Mouse (Mus musculus) heart, postnatal 0 days (tissue): ENCODE results near the gene Csnk1d. TPM values are rescaled to one million over a fixed set of nuclear protein-coding genes. Genes with fewer than 3 reads are reported as not detected.

Source experiments
- ATAC-seq: fragments of 200-750 bp; cut with Nextera tagmentation; 2 replicates; pipeline ENCODE4 v1.8.0; 2017; ENCODE audit warnings: low read depth, moderate number of reproducible peaks, moderate library complexity; ENCODE audit not compliant: insufficient read depth
- DNase-seq: peaks from one replicate; pipeline ENCODE4 v3.0.0-alpha.2; 2016; ENCODE audit warnings: low spot score
- H3K27ac ChIP-seq: fragments of 300-500 bp; sonication (generic); 2 replicates; pipeline ENCODE4 v1.5.1; 2014; ENCODE audit warnings: low read depth, mild to moderate bottlenecking
- H3K27me3 ChIP-seq: fragments of 300-500 bp; sonication (generic); 2 replicates; pipeline ENCODE4 v1.6.1; 2014; ENCODE audit warnings: low read length, mixed read lengths; ENCODE audit not compliant: control insufficient read depth, insufficient read depth
- H3K36me3 ChIP-seq: fragments of 300-500 bp; sonication (generic); replicated peaks from 2 replicates; pipeline ENCODE4 v1.6.1; 2014; ENCODE audit warnings: low read length, mixed read lengths; ENCODE audit not compliant: control insufficient read depth, insufficient read depth
- H3K4me1 ChIP-seq: fragments of 300-500 bp; sonication (generic); 2 replicates; pipeline ENCODE4 v1.6.1; 2014; ENCODE audit warnings: antibody characterized with exemption; ENCODE audit not compliant: control insufficient read depth, insufficient read depth
- H3K4me2 ChIP-seq: fragments of 300-500 bp; sonication (generic); 2 replicates; pipeline ENCODE4 v1.6.1; 2014; ENCODE audit warnings: low read depth, mild to moderate bottlenecking, low read length, moderate library complexity
- H3K4me3 ChIP-seq: fragments of 300-500 bp; sonication (generic); 2 replicates; pipeline ENCODE4 v1.5.1; 2014; ENCODE audit warnings: low read depth, low read length
- H3K9ac ChIP-seq: fragments of 300-500 bp; sonication (generic); replicated peaks from 2 replicates; pipeline ENCODE4 v1.6.1; 2014; ENCODE audit warnings: low read depth, low read length, mixed read lengths
- H3K9me3 ChIP-seq: fragments of 300-500 bp; sonication (generic); replicated peaks from 2 replicates; pipeline ENCODE4 v1.6.1; 2016; ENCODE audit warnings: low read length; ENCODE audit not compliant: control insufficient read depth
- CTCF ChIP-seq: IDR thresholded peaks from 2 replicates; pipeline ENCODE4 v1.5.1; 2016; ENCODE audit warnings: antibody characterized with exemption, control low read depth, low read depth
- EP300 ChIP-seq: IDR thresholded peaks from 2 replicates; pipeline ENCODE4 v1.6.1; 2016; ENCODE audit warnings: antibody characterized with exemption, low read depth
- WGBS: fragments of 180-500 bp; shearing (Covaris S2); extraction: QIAGEN DNeasy Blood & Tissue Kit; methylation state at CpG from one replicate; pipeline ENCODE4 v1.1.7; 2014; 5-methylcytosine and 5-hydroxymethylcytosine counted together
- polyA plus RNA-seq: library from polyadenylated mRNA; unstranded; fragments of >200 nt; fragmentation: Nextera tagmentation; extraction: Ambion mirVana; gene quantifications from 2 replicates; pipeline ENCODE4 v1.2.1, GENCODE M21; 2015
- total RNA-seq: library from RNA; depleted of rRNA; stranded (reverse); fragments of >200 nt; gene quantifications from 2 replicates; pipeline ENCODE4 v1.2.3, GENCODE M21; 2014; ENCODE audit warnings: low replicate concordance

Gene Csnk1d
- total and polyA plus RNA-seq, 2 experiments from 2014 or later = 46.7 to 51.9 TPM

DNA sequence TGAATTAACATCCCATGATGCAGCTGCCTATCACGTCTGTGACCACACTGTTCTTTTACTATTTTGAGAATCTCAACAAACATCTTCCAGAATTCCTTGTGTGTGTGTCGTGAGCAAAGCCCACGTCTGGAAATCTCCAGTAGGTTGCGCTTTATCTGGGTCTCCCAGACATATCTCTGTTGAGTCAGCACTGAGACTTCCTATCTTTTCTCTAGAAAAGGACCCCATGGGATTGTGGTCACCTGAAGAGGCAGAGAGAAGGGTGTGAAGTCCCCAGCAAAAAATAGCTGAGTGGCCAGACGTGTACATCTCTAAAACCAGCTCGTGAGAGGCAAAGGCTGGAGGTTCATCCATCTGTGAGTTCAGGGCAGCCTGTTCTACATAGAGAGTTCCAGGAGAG is 33.0 kb upstream of the Csnk1d start:
- TF ChIP-seq EP300 (no peak), CTCF (no peak)
- 36% methylated on average over 6 of the region's 6 CpGs for WGBS
- H3K4me1 ChIP-seq = no peaks in the 10 kb centered on the region

DNA sequence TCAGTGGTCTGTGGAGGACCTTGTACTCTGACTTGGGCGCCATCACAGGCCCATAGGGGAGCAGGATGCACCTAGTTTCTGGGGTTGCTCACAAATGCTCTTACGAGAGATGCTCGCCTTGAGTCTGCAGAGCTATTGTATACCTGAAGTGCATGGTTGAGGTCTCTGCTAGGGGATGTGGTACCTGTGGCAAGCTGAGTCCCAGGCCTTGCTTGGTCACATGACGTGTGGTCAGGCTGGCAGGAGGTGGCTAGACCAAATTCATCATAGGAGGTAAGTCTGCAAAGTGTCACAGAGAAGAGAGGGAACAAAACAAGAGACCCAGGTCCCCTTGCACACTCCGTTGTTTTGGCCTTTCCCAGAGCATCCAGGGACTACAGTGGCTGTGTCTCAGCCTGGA is 28.4 kb upstream of the Csnk1d start:
- no peak for TF ChIP-seq CTCF
- TF ChIP-seq EP300 = no peak
- H3K4me3 ChIP-seq = no peak overlapping the region
- no peak for DNase-seq
- H3K4me2 ChIP-seq = no peak overlapping the region
- WGBS = 77% methylated on average over 5 of the region's 5 CpGs
- no peak overlapping the region for H3K9ac ChIP-seq
- no peak for ATAC-seq
- H3K9me3 ChIP-seq = no peaks in the 10 kb centered on the region
- H3K27ac ChIP-seq = no peak overlapping the region
- H3K27me3 ChIP-seq = no peaks in the 10 kb centered on the region
- H3K36me3 ChIP-seq = no peaks in the 10 kb centered on the region
- no peaks in the 10 kb centered on the region for H3K4me1 ChIP-seq

More for the DNA sequence above, 33.0 kb upstream of the Csnk1d start:
- Histone ChIP-seq H3K27ac (no peak overlapping the region), H3K9ac (no peak overlapping the region), H3K27me3 (no peaks in the 10 kb centered on the region), H3K4me2 (no peak overlapping the region), H3K9me3 (no peaks in the 10 kb centered on the region), H3K36me3 (no peaks in the 10 kb centered on the region), H3K4me3 (no peak overlapping the region)
- DNase-seq (no peak), ATAC-seq (no peak)

GRCm38 (mm10) chr11:121017703-121018102 is 26.6 kb upstream of the Csnk1d start:
- H3K4me2 ChIP-seq = no peak overlapping the region
- 31% methylated on average over 3 of the region's 3 CpGs for WGBS
- ATAC-seq (peak; percentile 73), DNase-seq (peak; percentile 75)
- H3K4me3 ChIP-seq = no peak overlapping the region
- no peaks in the 10 kb centered on the region for H3K36me3 ChIP-seq
- no peak overlapping the region for H3K9ac ChIP-seq
- H3K27ac ChIP-seq = no peak overlapping the region
- H3K4me1 ChIP-seq = no peaks in the 10 kb centered on the region
- TF ChIP-seq CTCF (peak; percentile 91), EP300 (no peak)
- H3K9me3 ChIP-seq = no peaks in the 10 kb centered on the region
- H3K27me3 ChIP-seq = no peaks in the 10 kb centered on the region

- Histone ChIP-seq H3K4me3 (no peak overlapping the region), H3K27me3 (no peaks in the 10 kb centered on the region), H3K4me1 (no peaks in the 10 kb centered on the region), H3K36me3 (no peaks in the 10 kb centered on the region), H3K27ac (peak overlapping the region; percentile 23; the same call in 1 of the 2 replicates), H3K9ac (no peak overlapping the region), H3K4me2 (peak overlapping the region; percentile 59), H3K9me3 (no peaks in the 10 kb centered on the region)
- WGBS = 32% methylated on average over 6 of the region's 6 CpGs
- TF ChIP-seq EP300 (no peak), CTCF (no peak)
- no peak for ATAC-seq
- no peak for DNase-seq
Observed at GRCm38 (mm10) chr11:121015472-121015871, 24.3 kb upstream of the Csnk1d start.

DNA sequence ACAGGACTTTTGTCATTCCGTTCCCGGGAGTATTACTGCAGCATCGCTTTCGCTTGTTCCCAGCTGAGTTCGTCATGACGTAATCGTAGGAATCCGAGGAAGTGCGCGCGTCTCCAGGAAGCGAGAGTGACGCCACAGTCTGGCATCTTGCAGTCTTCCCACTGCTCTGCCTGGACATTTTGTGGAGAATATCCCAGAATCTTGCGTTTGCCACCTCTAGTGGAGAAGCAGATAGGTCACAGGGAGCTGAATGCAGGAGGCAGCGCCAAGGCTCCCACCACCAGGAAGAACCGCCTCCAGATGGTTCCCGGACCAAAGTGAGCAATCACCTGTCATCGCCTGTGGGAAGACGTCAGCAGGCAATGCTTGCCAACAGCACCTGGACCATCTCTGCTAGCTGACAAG is 23.8 kb upstream of the Csnk1d start:
- Histone ChIP-seq H3K9ac (0 out of 2 replicates have a peak overlapping the region, but pooled peaks have one; percentile 17), H3K9me3 (no peaks in the 10 kb centered on the region), H3K36me3 (no peaks in the 10 kb centered on the region), H3K4me3 (peak overlapping the region; percentile 31), H3K4me1 (no peaks in the 10 kb centered on the region), H3K4me2 (peak overlapping the region; percentile 59), H3K27ac (peak overlapping the region; percentile 23; the same call in 1 of the 2 replicates), H3K27me3 (no peaks in the 10 kb centered on the region)
- no peak for TF ChIP-seq EP300
- TF ChIP-seq CTCF = peak; percentile 17; the same call in 1 of the 2 replicates
- ATAC-seq (peak; percentile 54), DNase-seq (peak; percentile 78)
- WGBS = 32% methylated on average over 19 of the region's 19 CpGs

DNA sequence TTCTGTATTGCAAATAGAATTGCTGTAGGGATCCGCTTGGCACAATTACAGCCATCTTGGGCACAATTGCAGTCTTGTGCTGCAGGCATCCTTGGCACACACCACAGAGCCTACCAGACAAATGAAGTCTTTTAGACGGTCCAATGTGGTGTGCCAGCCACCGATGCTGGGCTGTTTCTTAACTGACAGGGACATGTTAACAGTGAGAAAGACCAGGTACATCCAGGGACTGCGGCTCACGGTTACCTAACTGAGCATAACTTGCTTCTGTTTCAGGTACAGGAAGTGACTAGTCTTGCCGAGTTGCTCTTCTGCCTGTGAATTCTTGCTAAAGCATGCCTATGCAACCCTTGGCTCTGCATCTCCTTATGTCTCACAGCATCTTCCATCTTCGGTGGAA is 22.5 kb upstream of the Csnk1d start:
- H3K4me2 ChIP-seq = no peak overlapping the region
- H3K4me1 ChIP-seq = no peaks in the 10 kb centered on the region
- H3K36me3 ChIP-seq = no peaks in the 10 kb centered on the region
- WGBS = 79% methylated on average over 7 of the region's 7 CpGs
- H3K27me3 ChIP-seq = no peaks in the 10 kb centered on the region
- H3K9ac ChIP-seq = no peak overlapping the region
- H3K9me3 ChIP-seq = no peaks in the 10 kb centered on the region
- TF ChIP-seq CTCF (no peak), EP300 (no peak)
- no peak for ATAC-seq
- H3K4me3 ChIP-seq = no peak overlapping the region
- H3K27ac ChIP-seq = no peak overlapping the region
- DNase-seq = no peak
